Mouse (Mus musculus): ENCODE measurements around the gene Lrrc4.

- TF ChIP-seq EP300 (IDR thresholded peaks at IDR 0.05): no peak
- TF ChIP-seq CTCF (IDR thresholded peaks at IDR 0.05): peak; percentile 32; the same call in 1 of the 2 replicates
Measured at GRCm38 (mm10) chr6:28766622-28767021, 64.9 kb downstream of the Lrrc4 start.
